Mouse (Mus musculus) ES-E14 (cell line): ENCODE measurements at regions not wholly inside any gene's neighbourhood (a gene's known extent, or its start where the extent isn't known, plus 50 kb on each side); places are given as distances from the start of the nearest gene placed in this dataset.

Experiments used
- DNase-seq: peaks from one replicate; pipeline ENCODE4 v3.0.0-alpha.2; 2013; ENCODE audit warnings: low read depth, low spot score
- H3K27ac ChIP-seq: 2 replicates; pipeline ENCODE4 v1.5.1; 2012; ENCODE audit warnings: low read depth, mild to moderate bottlenecking, low read length, moderate library complexity, mixed read lengths; ENCODE audit not compliant: poor library complexity, insufficient read depth, severe bottlenecking
- H3K36me3 ChIP-seq: 2 replicates; pipeline ENCODE4 v1.6.1; 2012; ENCODE audit warnings: mild to moderate bottlenecking, low read length, moderate library complexity, mixed read lengths; ENCODE audit not compliant: control insufficient read depth, poor library complexity, insufficient read depth, severe bottlenecking
- H3K4me1 ChIP-seq, 2 experiments: fragments of 150-350 bp in 1 of 2; sonication (generic) in 1 of 2; 2 replicates each; pipeline ENCODE4 v1.6.1; 2012; ENCODE audit warnings: low read length in 2 of 2, mild to moderate bottlenecking in 1 of 2, mixed read lengths in 1 of 2; ENCODE audit not compliant: control insufficient read depth in 2 of 2, insufficient read depth in 2 of 2, poor library complexity in 1 of 2
- H3K4me3 ChIP-seq, 2 experiments: fragments of 150-350 bp in 1 of 2; sonication (generic) in 1 of 2; 2 replicates each; pipeline ENCODE4 v1.5.1; 2012; ENCODE audit warnings: low read length in 2 of 2, low read depth in 1 of 2, mild to moderate bottlenecking in 1 of 2, mixed read lengths in 1 of 2; ENCODE audit not compliant: insufficient read depth in 1 of 2, poor library complexity in 1 of 2, severe bottlenecking in 1 of 2
- H3K9ac ChIP-seq: 2 replicates; pipeline ENCODE4 v1.6.1; 2012; ENCODE audit warnings: low read depth, mild to moderate bottlenecking, low read length, mixed read lengths; ENCODE audit not compliant: poor library complexity, insufficient read depth, severe bottlenecking
- H3K9me3 ChIP-seq: fragments of 150-350 bp; sonication (generic); 2 replicates; pipeline ENCODE4 v1.6.1; 2012; ENCODE audit warnings: low read depth, mild to moderate bottlenecking, low read length; ENCODE audit not compliant: control insufficient read depth, insufficient read depth
- CHD2 ChIP-seq: IDR thresholded peaks from 2 replicates; pipeline ENCODE4 v1.6.1; 2014; ENCODE audit warnings: mild to moderate bottlenecking, low read depth, low read length, inconsistent platforms
- HCFC1 ChIP-seq: IDR thresholded peaks from 2 replicates; pipeline ENCODE4 v1.6.1; 2012; ENCODE audit warnings: low read length, inconsistent platforms, borderline replicate concordance; ENCODE audit not compliant: insufficient read depth
- MAFK ChIP-seq: IDR thresholded peaks from 2 replicates; pipeline ENCODE4 v1.6.1; 2014; ENCODE audit warnings: mild to moderate bottlenecking, low read depth, low read length, inconsistent platforms; ENCODE audit not compliant: insufficient read depth
- ZC3H11A ChIP-seq: IDR thresholded peaks from 2 replicates; pipeline ENCODE4 v1.6.1; 2012; ENCODE audit warnings: low read depth, mild to moderate bottlenecking, inconsistent platforms, low read length, borderline replicate concordance
- ZNF384 ChIP-seq: IDR thresholded peaks from 2 replicates; pipeline ENCODE4 v1.6.1; 2012; ENCODE audit warnings: low read depth, low read length, inconsistent platforms
- in situ Hi-C, 2 experiments: fragments of 600-800 bp; cut with MboI; formaldehyde crosslinking; loops; one replicate each; pipeline ENCODE4 v1.15.1; 2025; ENCODE audit warnings: low sequenced_read_pairs in 2 of 2, inconsistent platforms in 1 of 2; ENCODE audit not compliant: unreplicated experiment in 2 of 2

DNA sequence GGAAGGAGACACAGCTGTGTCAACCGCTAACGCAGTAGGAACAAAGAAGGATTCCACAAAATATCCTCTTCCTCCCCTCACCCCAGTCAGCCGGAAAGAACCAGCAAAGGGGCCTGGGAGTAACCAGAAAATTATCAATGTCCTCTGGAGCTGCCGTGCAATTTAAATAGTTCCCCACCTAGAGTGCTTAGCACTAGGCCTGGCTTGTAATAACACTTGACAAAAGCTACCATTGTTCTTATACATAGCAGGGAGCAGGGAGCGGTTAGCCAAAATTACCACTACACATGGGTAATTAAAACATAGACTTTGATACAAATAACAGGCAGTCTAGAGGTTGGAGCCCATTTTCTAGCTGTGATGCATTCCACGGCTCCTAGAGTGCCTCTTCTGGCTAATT is 62.7 kb upstream of the Nfe2l3 start:
- no peak overlapping the region for H3K4me3 ChIP-seq
- no peak overlapping the region for H3K9ac ChIP-seq
- H3K27ac ChIP-seq = no peak overlapping the region
- H3K4me1 ChIP-seq = peaks cover 0 to 2% of the 10 kb centered on the region in 2 experiments; a peak in 1 of 4 replicates
- no peaks in the 10 kb centered on the region for H3K36me3 ChIP-seq
- no peak for DNase-seq
- no peak for TF ChIP-seq CHD2
- no peak for TF ChIP-seq ZNF384
- in situ Hi-C loops = no loop called here
- no peaks in the 10 kb centered on the region for H3K9me3 ChIP-seq

DNA sequence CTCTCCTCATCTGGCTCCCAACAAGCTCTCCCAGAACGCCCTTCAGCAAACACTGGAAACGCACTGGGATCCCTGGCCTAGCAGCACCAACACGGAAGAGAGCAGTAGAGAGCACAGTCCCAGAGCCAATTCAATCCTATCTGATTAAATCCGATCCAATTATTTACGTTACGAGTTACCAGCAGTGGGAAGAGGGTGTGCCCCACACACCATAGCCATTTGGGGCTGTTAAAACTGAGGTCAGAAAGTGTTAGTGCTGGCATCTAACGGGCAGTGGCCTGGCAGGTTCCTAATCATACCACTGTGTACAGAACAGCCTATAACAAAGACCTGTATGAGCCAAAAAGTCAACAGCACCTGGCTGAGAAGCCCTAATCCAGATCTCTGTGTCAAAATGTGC is 60.1 kb upstream of the Nfe2l3 start:
- no peak for TF ChIP-seq MAFK
- no peak for TF ChIP-seq ZC3H11A
- TF ChIP-seq CHD2 = no peak
- TF ChIP-seq HCFC1 = no peak
- no peak for TF ChIP-seq ZNF384
- H3K27ac ChIP-seq = no peak overlapping the region
- peaks cover 0 to 2% of the 10 kb centered on the region in 2 experiments; a peak in 1 of 4 replicates for H3K4me1 ChIP-seq
- no peak for DNase-seq
- no peaks in the 10 kb centered on the region for H3K36me3 ChIP-seq
- no peak overlapping the region for H3K9ac ChIP-seq
- H3K4me3 ChIP-seq = no peak overlapping the region
- in situ Hi-C loops = no loop called here
- H3K9me3 ChIP-seq = no peaks in the 10 kb centered on the region

DNA sequence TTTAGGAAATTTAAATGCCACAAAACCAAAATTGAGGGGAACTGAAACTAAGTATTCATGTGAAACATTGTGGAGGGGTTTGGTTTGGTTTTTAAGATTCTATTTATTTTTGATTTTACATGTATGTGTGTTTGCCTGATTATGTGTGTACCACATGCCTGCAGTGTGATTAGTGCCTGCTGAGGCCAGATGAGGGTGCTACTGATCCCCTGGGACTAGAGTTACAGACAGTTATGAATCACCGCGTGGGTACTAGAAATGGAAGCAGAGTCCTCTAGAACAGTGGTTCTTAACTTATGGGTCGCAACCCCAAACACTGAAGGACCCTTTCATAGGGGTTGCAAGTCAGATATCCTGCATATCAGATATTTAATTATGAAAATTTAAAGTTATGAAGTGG is 54.0 kb upstream of the Nfe2l3 start:
- no peak for DNase-seq
- Histone ChIP-seq H3K36me3 (no peaks in the 10 kb centered on the region), H3K4me3 (no peak overlapping the region), H3K9ac (no peak overlapping the region), H3K27ac (no peak overlapping the region), H3K9me3 (no peaks in the 10 kb centered on the region), H3K4me1 (peaks cover 7 to 11% of the 10 kb centered on the region in 2 experiments)
- no peak for TF ChIP-seq CHD2
- TF ChIP-seq MAFK = no peak
- no peak for TF ChIP-seq ZNF384
- TF ChIP-seq ZC3H11A = no peak
- TF ChIP-seq HCFC1 = no peak
- in situ Hi-C loops = no loop called here

GRCm38 (mm10) chr6:51379074-51379473 is 53.4 kb upstream of the Nfe2l3 start:
- Histone ChIP-seq H3K4me3 (peak overlapping the region in 1 of 2 experiments; percentile 77; a peak in 2 of 4 replicates), H3K9ac (no peak overlapping the region), H3K9me3 (no peaks in the 10 kb centered on the region), H3K27ac (no peak overlapping the region), H3K4me1 (peaks cover 7 to 13% of the 10 kb centered on the region in 2 experiments), H3K36me3 (no peaks in the 10 kb centered on the region)
- DNase-seq = no peak
- no peak for TF ChIP-seq ZC3H11A
- no peak for TF ChIP-seq HCFC1
- no peak for TF ChIP-seq MAFK
- TF ChIP-seq CHD2 = no peak
- no peak for TF ChIP-seq ZNF384
- in situ Hi-C loops = no loop called here
